Mouse (Mus musculus) yolk sac, embryonic 10.5 days (tissue): ENCODE results near the gene Fam178b.

ENCODE experiments used
- DNase-seq: peaks from one replicate; pipeline ENCODE4 v3.0.0-alpha.2; 2017; ENCODE audit warnings: low spot score

The Fam178b gene

DNA sequence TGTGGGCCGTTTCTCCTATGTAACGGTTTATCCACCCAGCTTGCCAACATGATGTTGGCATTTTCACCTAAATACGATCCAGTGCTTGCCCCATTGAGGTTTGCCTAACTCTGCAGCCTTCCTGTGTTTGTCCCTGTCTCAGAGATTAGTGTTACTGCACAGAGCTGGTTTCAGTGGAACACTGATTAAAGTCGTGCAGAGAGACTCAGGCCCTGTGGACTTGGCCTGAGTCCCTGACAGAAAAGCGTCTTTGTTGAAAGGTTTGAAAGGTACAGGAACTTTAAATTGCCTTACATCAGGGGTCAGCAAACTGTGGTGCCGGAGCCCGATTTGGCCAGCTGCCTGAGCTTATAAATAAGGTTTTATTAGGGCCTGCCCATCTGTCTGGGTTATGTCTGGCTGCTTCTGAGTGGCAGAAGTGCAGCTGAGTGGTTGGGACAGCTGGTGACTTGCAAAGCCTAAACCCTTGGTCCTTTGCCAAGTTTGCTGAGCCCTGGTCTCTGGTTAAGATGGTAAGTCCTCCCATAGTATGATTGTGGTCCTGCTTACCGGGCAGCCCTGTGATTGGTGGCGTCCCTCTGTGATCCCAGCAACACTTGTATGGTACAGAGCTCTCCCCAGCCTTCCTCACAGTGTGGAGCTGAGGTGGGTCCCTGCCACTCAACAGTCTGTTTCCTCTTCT, 159.5 kb downstream of the Fam178b start:
- DNase-seq = no peak

DNA sequence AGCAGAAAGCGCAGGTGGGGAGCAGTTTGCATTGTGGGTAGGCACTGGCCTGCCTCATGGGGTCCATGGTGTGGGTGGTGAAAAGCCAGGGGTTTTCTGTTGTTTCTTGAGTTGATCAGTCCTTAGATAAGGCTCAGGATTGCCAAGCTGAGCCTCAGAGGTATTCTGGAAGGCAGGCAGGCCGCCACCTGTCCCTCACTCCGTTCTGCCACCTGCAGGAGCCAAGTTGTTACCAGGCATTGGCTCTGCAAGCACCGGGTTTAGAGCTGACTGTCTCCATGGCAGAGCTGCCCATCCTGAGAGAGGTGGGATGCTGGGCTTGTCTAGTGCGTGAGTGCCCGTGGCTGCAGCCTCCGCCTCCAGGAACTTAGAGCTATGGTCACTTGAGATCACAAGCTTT, 160.8 kb downstream of the Fam178b start:
- DNase-seq = no peak

DNA sequence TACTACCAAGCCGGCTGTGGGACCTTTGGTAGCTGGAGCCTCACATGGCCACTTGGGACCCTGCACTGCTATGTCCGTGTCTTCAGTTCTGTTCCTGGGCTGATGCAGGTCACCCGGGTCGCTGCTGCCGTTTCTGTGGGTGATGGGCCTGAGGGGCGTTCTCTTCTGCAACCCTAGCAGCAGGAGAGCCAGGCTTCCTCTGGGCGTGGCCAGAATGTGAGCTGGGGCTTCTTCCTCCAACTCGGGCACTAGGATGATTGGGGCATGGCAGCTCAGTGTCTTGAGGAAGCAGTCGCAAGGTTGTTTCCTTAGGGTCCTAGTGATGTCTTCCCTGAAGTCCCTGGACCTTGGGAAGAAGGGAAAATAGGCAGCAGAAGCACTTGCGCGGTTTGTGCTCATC, 163.4 kb downstream of the Fam178b start:
- DNase-seq = no peak

DNA sequence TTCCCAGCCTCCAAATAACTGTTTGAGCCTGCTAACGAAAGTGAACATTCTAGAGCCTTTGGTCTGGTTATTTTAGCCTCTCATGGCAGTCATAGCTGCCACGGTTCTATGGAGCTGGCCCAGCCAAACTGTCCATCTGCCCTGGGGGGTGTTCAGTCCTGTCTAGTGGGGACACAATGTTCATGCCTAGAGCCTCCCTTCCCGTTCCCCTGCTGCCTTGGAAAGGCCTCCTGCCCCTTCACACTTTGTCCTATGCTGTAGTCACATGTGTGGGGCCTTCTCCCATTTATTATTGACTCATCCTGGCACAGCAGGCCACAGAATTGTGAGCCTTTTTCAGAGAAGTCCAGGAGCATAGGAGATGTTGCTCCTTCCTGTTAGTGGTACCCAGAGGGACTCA, 164.7 kb downstream of the Fam178b start:
- DNase-seq = no peak

DNA sequence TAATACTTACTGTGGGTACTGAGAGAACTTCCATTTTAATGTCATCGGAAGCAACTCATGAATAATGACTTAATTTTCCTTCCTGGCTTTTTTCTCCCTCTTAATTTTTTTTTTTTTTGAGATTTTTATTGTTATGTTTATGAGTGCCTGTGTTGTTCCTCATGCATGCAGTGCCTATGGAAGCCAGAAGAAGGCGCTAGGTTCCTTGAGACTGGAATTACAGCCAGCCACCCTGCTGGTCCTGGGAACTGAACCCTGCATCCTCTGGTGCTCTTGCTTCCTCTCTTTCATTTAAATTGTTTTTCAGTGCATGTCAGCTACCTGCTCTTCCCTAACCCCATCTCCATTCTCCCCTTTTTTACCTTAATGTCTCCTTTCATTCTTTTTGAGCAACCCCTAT, 169.3 kb downstream of the Fam178b start:
- no peak for DNase-seq

DNA sequence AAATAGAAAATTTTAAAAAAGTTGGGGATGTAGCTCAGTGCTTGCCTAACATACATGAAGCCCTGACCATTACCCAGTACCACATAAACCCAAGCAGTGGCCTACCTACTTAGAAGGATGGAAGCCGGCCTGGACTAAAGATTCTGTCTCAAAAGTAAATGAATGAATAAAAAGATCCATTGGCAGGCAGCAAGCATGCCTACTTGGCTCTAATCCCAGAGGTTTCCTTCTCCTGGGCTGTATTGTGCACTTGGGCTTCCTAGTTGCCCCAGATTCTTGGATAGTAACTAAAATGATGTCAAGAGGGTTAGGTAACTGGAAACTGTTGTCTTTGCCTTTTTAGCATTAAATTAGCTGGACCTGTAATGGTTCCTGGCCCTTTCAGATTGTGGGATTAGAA, 169.7 kb downstream of the Fam178b start:
- DNase-seq = no peak

DNA sequence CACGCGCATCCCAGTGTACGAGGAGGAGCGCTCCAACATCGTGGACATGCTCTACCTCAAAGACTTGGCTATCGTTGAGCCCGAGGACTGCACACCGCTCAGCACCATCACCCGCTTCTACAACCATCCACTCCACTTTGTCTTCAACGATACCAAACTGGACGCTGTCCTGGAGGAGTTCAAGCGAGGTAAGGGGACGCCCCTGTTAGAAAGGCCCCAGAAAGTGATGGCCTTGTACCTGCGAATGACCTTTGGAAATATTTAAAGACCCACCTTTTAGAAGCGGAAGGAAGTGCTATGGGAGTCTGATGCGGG, 170.1 kb downstream of the Fam178b start:
- no peak for DNase-seq
